Mouse (Mus musculus): ENCODE measurements around the gene Unc5c.

DNA sequence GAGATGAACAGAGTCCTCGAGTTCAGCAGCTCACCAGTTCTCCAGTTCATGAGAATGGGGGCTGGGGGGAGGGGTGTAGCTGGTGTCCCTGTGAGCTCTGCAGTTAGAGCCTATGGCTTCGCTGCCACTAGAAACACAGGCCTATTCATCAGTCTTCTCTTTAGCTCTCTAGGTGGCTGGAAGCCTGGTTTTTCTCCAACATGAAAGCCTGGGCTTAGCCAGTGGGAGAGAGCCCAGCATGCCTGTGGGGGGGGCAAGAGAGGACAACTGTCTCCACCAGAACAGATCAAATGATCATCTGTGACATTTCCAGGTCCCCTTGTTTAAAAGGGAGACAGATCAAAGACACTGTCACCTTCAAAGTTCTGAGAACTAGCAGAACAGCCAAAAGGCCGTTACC is 84.6 kb downstream of the Unc5c start:
- TF ChIP-seq CTCF (IDR thresholded peaks at IDR 0.05; ENCODE audit: low read depth) = no peak
- TF ChIP-seq EP300 (IDR thresholded peaks at IDR 0.05; ENCODE audit: low read depth) = no peak
